Mouse (Mus musculus) lung, embryonic 16.5 days (tissue): ENCODE results near the gene Zfp788. TPM values are rescaled to one million over a fixed set of nuclear protein-coding genes. Genes with fewer than 3 reads are reported as not detected.
"Not testable (repeated sequence)": the region's sequence is repeated elsewhere in the genome, so short reads cannot be mapped to it uniquely, and the experiment has no call there.

Source experiments
- ATAC-seq: fragments of 200-750 bp; cut with Nextera tagmentation; 2 replicates; pipeline ENCODE4 v1.8.0; 2017; ENCODE audit warnings: low read depth, mild to moderate bottlenecking, moderate library complexity
- H3K27ac ChIP-seq: fragments of 300-500 bp; sonication (generic); 2 replicates; pipeline ENCODE4 v1.5.1; 2014; ENCODE audit warnings: mild to moderate bottlenecking, control low read depth, low read length
- H3K27me3 ChIP-seq: fragments of 300-500 bp; sonication (generic); 2 replicates; pipeline ENCODE4 v1.6.1; 2014; ENCODE audit warnings: low read depth, low read length, mixed read lengths; ENCODE audit not compliant: control insufficient read depth, insufficient read depth
- H3K36me3 ChIP-seq: fragments of 300-500 bp; sonication (generic); 2 replicates; pipeline ENCODE4 v1.6.1; 2014; ENCODE audit warnings: low read length; ENCODE audit not compliant: control insufficient read depth, insufficient read depth
- H3K4me1 ChIP-seq: fragments of 300-500 bp; sonication (generic); replicated peaks from 2 replicates; pipeline ENCODE4 v1.6.1; 2014; ENCODE audit warnings: low read length, mixed read lengths; ENCODE audit not compliant: control insufficient read depth, insufficient read depth
- H3K4me2 ChIP-seq: fragments of 300-500 bp; sonication (generic); 2 replicates; pipeline ENCODE4 v1.6.1; 2014; ENCODE audit warnings: low read depth, low read length, control low read depth
- H3K4me3 ChIP-seq: fragments of 300-500 bp; sonication (generic); 2 replicates; pipeline ENCODE4 v1.5.1; 2014; ENCODE audit warnings: mild to moderate bottlenecking, low read length, control low read depth
- H3K9ac ChIP-seq: fragments of 300-500 bp; sonication (generic); 2 replicates; pipeline ENCODE4 v1.6.1; 2014; ENCODE audit warnings: low read length, control low read depth
- H3K9me3 ChIP-seq: fragments of 300-500 bp; sonication (generic); 2 replicates; pipeline ENCODE4 v1.6.1; 2016; ENCODE audit warnings: low read length; ENCODE audit not compliant: control insufficient read depth
- WGBS: fragments of 180-500 bp; shearing (Covaris S2); extraction: QIAGEN DNeasy Blood & Tissue Kit; methylation state at CpG from one replicate; pipeline ENCODE4 v1.1.7; 2014; 5-methylcytosine and 5-hydroxymethylcytosine counted together
- polyA plus RNA-seq: library from polyadenylated mRNA; unstranded; fragments of >200 nt; fragmentation: Nextera tagmentation; extraction: Ambion mirVana; gene quantifications from 2 replicates; pipeline ENCODE4 v1.2.1, GENCODE M21; 2015

The Zfp788 gene
- polyA plus RNA-seq, 1 experiment from 2014 or later, result 10.8 TPM

- H3K9ac ChIP-seq, H3K27me3 ChIP-seq, H3K36me3 ChIP-seq, H3K27ac ChIP-seq, ATAC-seq, H3K4me2 ChIP-seq, H3K4me3 ChIP-seq, H3K4me1 ChIP-seq, H3K9me3 ChIP-seq: not testable (repeated sequence)
- WGBS, result 59% methylated on average over 1 of the region's 1 CpGs
Measured at GRCm38 (mm10) chr7:41674326-41674725, 41.3 kb downstream of the Zfp788 start.

Other genes with a start within 250 kb of the Zfp788 start
- gene AI987944, start 239.8 kb upstream of the Zfp788 start, polyA plus RNA-seq, result 13.3 and 14.4 TPM in 2 replicates
- gene Vmn2r57, start 184.5 kb upstream of the Zfp788 start, polyA plus RNA-seq, result 0.21 and 0.23 TPM in 2 replicates
- gene Gm20449, start 133.8 kb upstream of the Zfp788 start, polyA plus RNA-seq, result 0.08 TPM in 2 replicates
- gene AW146154, start 133.3 kb upstream of the Zfp788 start, polyA plus RNA-seq, result 10.6 and 13.1 TPM in 2 replicates
- not detected in 2 replicates for gene Gm6871, start 59.5 kb upstream of the Zfp788 start, polyA plus RNA-seq
- 9.8 and 12.6 TPM in 2 replicates for gene 2610021A01Rik, start 34.0 kb upstream of the Zfp788 start, polyA plus RNA-seq
- not detected in 2 replicates for gene Vmn2r58, start 239.5 kb downstream of the Zfp788 start, polyA plus RNA-seq